Mouse (Mus musculus): Measurements from ENCODE around the gene Ypel2.

The Ypel2 gene

DNA sequence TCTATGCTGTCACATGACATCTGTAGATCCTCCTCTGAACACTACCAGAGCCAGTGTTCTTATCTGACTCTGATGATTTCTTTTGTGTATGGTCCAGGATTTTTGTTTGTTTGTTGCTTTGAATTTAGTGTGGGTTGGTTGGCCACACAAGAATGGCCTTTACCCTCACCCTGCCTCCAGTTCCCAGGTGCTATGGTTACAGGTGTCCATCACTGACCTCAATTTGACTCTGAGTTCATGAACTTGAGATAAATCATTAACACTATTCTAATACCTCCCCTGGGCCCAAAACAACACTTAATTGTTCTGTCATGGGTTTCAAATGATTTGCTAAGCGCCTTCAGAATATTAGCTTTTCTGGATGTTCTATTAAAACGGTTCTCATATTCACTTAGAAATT lies 61.3 kb downstream of the Ypel2 start:
- DNase-seq (ENCODE audit: low read depth, low spot score): no peak

DNA sequence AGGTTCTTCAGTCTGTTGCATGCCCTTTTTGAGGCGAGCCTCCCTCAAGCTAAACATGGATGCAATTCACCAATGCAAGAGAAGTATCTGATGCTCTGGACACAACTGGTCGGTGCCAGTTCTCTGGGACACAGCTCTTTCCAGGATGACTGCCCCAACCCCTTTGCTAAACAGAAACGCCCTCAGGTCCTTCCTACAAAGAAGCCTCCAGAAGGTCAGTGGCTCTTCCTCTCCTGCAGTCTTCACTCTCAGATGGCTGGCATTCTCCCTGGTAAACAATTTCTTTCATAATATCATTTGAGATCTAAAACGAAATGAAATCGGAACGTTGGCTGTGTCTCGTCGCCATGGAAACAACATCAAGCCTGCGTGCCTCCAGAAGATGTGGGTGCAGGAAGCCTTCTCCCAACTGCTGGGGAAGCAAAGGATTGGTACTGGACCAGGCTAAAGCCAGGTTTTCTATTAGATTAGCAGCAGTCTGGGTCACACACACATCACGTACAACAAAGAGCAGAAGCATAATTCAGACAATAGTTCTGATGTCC lies 62.8 kb downstream of the Ypel2 start:
- DNase-seq (ENCODE audit: low read depth, low spot score): no peak

DNA sequence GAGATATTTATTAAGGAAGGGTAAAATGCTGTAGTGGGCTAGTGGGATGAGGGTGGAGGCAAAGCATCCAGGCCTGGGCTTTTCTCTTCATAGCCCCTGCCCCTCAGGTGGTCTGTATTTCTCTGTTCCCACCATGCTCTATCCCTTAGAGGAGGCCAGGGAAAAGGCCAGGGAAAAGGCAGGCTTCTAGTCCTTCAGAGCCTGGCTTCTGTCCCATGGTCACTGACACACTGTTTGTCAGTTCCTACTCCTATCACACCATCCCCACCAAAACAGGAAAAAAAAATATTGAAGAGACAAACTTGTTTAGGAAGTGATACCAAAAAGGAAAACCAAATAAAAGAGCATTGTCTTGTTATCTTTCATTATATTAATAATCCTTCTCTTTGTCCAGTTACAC lies 63.5 kb downstream of the Ypel2 start:
- no peak for DNase-seq (ENCODE audit: low read depth, low spot score)

DNA sequence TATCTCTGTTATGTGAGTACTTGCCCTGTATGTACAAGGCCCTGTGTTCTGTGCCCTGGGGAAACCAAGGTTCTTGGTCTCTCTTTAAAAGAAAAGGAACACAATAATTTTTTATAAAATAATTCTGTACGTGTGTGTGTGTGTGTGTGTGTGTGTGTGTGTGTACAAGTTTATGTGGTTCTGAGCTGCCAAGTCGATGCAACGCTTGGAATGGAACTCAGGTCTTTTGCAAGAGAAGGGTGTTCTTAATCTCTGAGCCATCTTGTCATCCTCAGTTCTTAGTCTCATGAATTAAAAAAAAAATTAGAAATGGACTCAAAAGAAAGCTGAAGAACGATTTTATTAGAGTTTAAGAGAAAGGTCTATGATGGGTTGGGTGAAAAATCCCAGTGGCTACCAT lies 64.0 kb downstream of the Ypel2 start:
- no peak for DNase-seq (ENCODE audit: low read depth, low spot score)

DNA sequence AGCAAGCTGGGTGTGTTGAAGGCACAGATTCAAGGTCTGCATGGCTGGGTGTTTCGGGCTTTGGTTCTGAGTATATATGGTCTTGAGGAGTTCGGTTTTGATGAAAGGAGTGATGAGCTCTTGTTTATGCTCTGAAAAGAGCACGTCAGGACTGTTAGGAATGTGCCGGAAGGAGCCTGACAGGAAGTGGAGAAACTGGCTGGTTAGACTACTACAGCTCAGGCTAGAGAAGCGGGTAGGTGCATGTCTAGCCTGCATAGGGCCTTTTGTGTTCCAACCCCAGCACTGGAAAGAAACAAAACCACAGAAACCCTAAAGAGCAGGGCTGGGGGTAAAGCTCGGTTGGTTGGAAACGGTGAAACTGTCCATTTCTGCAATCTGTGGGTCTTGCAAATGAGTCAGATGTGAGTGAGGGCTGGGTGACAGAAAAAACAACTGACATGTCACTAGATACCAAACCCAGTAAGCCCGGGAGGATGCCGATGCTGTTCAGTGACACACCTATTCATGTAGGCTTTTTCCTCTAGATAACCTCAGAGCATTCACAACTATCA lies 68.3 kb downstream of the Ypel2 start:
- no peak for DNase-seq (ENCODE audit: low read depth, low spot score)

GRCm38 (mm10) chr11:86924629-86925028 lies 68.9 kb downstream of the Ypel2 start:
- DNase-seq (ENCODE audit: low read depth, low spot score): no peak

DNA sequence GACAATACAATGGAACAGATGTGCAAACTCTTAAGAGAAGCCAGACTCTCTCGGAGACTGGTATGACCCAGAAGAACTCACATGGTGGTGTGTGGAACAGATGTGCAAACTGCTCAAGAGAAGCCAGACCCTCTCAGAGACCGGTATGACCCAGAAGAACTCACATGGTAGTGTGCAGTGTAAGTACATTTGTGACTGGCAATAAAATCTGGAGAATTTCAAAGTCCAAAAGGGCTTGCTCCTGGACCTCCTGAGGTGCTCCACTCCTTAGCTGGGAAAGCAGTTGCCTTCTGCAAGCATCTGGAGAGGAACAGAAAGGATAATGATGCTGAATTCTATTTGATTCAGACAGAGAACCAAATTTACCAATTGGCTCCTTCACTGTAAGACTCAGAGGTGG lies 69.9 kb downstream of the Ypel2 start:
- no peak for DNase-seq (ENCODE audit: low read depth, low spot score)

- no peak for DNase-seq (ENCODE audit: low read depth, low spot score)
Observed at GRCm38 (mm10) chr11:86922029-86922428, 71.5 kb downstream of the Ypel2 start.

- no peak for DNase-seq (ENCODE audit: low read depth, low spot score)
Observed at GRCm38 (mm10) chr11:86921335-86921734, 72.2 kb downstream of the Ypel2 start.

GRCm38 (mm10) chr11:86920111-86921080 lies 73.1 kb downstream of the Ypel2 start:
- no peak for DNase-seq (ENCODE audit: low read depth, low spot score)

- DNase-seq (ENCODE audit: low read depth, low spot score): no peak
Observed at GRCm38 (mm10) chr11:86919468-86919867, 74.0 kb downstream of the Ypel2 start.

- no peak for DNase-seq (ENCODE audit: low read depth, low spot score)
Observed at GRCm38 (mm10) chr11:86917536-86917935, 76.0 kb downstream of the Ypel2 start.

DNA sequence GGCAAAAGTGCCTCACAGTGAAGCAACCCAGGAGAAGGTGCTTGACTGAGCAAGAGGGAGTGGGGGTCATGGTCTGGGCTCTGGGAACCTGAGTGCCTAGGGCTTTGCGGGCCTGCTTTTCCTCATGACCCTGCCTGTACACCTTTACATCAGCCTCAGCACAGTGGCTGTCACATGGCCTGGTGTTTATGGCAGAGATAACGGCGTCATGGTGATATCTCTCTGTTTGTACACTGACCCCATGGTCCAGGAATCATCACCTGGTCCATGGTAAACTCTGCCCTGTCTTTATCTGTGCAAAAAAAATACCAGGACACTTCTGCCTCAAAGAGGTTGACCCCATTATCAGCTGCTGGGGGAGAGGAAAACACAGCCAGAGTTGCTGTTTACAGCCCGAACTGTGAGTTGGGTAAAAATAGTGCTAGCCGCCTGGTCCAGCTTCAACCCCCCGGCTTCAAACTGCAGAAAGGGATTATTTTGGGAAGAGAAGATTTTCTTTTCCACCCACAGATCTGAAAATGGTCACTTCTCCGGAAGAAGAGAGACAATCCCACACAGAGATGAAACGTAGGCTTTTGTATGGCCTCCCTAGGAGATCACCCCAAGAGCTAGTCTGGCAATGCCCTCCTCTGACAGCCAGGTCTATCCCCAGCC lies 76.8 kb downstream of the Ypel2 start:
- no peak for DNase-seq (ENCODE audit: low read depth, low spot score)

DNA sequence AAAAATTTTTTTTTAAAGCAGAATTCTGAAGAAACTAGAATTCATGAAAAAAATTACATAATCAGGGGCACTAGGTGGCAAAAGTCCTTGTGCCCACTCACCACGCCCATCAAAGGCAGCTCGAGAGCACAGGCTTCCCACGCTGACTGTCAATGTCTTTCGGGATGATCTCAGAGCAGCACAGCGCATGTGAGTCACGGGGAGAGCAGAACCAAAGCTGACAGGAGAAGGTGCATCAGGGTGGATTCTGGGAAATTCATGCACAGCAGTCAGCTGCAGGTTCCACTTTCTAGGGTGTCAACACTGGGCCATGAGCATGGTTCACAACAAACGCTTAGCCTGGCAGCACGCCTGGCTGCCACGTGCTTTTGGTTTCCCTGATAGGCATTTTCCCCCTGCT lies 79.2 kb downstream of the Ypel2 start:
- DNase-seq (ENCODE audit: low read depth, low spot score): no peak

GRCm38 (mm10) chr11:86910244-86910643 lies 83.3 kb downstream of the Ypel2 start:
- no peak for DNase-seq (ENCODE audit: low read depth, low spot score)

DNA sequence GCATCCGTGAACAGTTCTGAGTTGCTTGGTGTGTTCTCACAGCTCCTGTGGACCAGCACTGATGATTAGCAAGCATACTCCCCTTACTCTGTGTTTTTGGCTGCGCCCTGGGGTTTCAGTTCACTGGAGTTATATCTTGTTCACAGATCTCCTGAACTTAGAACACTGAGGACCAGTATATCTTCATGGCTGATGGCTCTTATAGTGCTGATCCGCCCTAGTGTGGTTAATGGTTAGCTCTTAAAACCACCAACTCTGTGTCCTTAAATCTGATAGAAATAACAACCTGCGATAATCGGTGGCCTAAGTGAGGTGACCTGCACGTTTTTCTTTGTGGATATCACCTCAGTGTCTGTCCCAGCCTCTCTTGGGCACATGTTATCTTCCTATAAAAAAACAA lies 84.5 kb downstream of the Ypel2 start:
- no peak for DNase-seq (ENCODE audit: low read depth, low spot score)

DNA sequence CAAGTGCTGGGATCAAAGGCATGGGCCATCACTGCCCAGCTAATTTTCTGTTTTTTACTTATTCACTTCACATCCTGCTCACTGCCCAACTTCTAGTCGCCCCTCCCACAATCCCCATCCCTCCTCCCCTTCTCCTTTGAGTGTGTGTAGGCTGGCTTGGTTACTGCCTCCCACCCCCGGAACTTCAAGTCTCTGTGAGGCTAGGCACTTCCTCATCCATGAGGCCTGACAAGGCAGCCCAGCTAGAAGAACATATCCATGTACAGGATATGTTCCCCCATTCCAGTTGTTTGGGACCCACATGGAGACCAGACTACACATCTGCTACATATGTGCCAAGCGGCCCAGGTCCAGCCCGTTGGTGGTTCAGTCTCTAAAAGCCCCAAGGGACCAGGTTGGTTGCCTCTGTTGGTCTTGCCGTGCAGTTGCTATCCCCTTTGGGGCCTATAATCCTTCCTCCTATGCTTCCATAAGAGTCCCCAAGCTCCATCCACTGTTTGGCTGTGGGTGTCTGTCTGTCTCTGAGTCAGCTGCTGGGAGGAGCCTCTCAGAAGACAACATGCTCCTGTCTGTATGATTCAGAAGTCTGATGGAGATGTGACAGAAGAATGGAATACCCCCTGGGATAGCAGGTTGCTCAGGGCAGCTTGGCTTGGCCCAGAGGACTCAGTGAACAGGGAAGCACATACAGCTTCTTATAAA lies 85.5 kb downstream of the Ypel2 start:
- no peak for DNase-seq (ENCODE audit: low read depth, low spot score)

- no peak for DNase-seq (ENCODE audit: low read depth, low spot score)
Observed at GRCm38 (mm10) chr11:86906767-86907662, 86.5 kb downstream of the Ypel2 start.

DNA sequence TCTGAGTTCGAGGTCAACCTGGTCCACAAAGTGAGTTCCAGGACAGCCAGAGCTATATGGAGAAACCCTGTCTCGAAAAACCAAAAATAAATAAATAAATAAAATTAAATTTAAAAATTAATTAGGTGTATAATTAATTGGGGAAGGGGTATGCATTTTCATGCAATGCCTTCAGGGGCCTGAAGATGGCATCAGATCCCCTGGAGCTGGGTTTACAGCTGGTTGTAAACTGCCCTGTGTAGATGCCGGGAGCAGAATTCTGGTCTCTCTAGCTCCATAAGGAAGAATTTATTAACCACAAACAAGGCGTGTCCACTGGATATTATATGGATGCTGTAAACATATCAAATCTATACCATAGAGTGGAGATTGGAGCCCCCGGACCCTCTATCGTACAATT lies 87.2 kb downstream of the Ypel2 start:
- DNase-seq (ENCODE audit: low read depth, low spot score): no peak

- DNase-seq (ENCODE audit: low read depth, low spot score): no peak
Observed at GRCm38 (mm10) chr11:86905261-86905660, 88.2 kb downstream of the Ypel2 start.

- no peak for DNase-seq (ENCODE audit: low read depth, low spot score)
Observed at GRCm38 (mm10) chr11:86904706-86905105, 88.8 kb downstream of the Ypel2 start.

Data from ES-CJ7 (cell line).